Mouse (Mus musculus) retina, postnatal 7 days (tissue): ENCODE results near the gene Atf1.

Experiments used
- DNase-seq: peaks from one replicate; pipeline ENCODE4 v3.0.0-alpha.2; 2012; ENCODE audit warnings: low read depth, low spot score

Gene Atf1

DNA sequence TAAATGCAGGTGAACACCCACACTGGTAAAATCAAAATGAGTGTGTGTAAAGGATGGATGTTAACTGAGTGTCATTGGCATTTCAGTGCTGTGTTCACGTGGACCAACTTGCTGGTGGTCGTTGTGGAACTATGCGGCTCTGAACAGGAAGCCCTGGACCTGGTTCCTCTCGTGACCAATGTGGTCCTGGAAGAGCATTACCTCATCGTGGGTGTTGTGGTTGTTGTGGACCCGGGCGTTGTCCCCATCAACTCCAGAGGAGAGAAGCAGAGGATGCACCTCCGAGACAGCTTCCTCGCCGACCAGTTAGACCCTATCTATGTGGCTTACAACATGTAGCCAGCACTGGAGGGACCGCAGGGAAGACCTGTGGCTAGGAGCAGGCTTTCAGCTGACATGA lies 12.5 kb upstream of the Atf1 start:
- DNase-seq, result no peak

DNA sequence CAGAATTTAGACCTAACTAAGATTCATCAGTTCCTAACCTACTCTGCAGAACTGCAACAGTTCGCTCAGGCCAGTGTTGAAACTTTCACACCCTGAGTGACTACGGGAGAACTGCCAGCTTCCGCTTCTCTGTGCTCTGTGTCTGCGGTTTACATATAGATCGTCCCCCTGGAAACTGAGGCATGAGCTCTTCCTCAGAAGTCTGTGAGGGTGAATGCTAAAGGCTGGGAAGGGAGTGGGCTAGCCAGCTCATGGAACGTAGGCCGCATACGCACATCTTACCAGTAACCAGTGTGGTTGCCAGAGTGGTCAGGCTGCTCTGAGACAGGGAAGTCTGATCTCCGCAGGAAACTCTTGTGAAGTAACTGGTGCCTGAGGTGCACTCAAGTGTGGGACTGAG lies 11.4 kb upstream of the Atf1 start:
- DNase-seq, result no peak

DNA sequence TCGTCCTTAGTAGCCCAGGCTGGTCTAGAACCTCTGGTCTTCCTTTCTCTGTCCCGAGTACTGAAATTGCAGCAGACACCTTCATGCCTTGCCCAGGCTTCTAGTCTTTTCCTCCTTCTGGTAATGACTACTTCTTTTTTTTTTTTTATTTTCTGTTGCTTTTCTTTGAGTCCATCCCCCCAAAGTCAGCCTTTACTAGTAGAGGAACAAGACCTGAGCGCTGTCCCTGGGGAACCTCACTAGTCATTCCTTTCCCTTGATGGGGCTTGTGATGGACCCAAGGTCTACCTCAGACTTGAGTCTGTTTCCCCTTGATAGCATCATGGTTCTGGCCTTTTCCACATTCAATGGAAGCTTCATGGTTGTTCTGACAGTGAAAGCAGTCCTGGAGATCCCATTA lies 9.6 kb upstream of the Atf1 start:
- no peak for DNase-seq

DNA sequence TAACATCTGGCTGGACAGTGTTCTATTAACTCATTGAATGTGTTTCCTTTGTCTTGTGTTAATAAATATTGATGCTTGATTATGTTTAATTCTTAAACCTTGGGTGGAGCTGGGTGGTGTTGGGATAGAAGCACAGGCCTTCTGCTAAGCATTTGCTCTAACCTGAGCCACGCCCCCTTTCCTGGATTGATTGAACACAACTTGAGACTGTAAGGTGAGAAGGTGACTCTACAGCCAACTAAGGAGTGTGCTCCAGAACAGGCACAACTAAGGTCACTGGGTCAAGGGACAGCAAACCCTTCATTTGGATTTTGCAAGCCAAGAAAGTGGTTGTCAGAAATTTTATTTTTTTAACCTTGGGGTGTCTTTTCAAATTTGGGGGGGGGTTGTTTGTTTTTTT lies 8.2 kb upstream of the Atf1 start:
- no peak for DNase-seq

DNA sequence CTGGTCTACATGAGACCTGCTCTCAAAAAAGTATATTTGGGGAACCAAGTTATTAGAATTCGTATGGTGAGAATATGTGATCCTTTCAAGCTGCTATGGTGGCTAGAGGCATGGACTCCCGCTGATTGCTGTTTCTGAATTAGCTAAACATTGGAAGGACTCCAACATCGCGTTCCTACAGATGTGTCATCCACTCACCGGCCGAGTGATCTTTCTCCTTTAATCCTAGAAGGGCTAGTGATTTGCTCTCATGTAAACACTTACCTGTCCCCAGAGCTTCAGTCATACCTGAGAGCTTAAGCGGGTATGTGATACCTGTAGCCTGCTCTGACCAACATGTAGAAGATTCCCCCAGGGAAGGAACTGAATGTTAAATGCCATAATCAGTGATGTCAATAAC lies 6.7 kb upstream of the Atf1 start:
- DNase-seq, result no peak

DNA sequence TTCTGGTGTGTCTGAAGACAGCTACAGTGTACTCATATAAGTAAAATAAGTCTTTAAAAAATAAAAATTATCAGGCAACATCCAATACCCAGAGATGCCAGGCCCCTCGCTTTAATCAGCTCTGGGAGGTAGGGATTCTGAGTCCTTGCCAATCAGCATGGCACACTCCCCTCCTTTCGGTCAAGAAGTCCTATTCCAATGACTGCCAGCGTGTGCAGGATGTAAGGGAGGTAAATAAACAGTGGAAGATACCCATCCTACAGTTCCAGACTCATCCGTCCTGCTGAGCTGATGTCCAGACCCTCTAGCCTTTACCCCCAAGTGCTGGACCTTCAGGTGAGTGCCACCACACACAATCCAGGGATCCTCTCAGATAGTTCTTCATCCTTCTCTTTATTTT lies 2.2 kb upstream of the Atf1 start:
- DNase-seq, result no peak

DNA sequence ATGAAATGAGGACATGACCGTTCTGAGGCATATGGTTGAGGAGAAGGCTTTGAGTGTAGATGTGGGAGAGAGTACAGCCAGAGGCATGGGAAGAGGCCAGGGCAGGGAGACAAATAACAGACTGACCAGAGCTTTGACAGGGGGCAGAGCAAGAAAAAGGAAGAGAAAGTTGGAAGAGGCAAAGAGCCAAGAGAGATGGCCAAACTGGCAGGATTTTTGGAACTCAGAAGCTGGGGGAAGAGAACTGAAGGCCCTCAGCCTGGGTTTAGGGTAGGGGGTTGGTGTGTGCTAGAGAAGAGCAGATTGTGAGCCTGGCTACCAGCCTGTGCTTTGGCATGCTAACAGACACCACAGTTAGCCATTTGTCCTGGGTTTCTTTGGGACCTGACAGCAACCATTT lies 1.7 kb upstream of the Atf1 start:
- no peak for DNase-seq

DNA sequence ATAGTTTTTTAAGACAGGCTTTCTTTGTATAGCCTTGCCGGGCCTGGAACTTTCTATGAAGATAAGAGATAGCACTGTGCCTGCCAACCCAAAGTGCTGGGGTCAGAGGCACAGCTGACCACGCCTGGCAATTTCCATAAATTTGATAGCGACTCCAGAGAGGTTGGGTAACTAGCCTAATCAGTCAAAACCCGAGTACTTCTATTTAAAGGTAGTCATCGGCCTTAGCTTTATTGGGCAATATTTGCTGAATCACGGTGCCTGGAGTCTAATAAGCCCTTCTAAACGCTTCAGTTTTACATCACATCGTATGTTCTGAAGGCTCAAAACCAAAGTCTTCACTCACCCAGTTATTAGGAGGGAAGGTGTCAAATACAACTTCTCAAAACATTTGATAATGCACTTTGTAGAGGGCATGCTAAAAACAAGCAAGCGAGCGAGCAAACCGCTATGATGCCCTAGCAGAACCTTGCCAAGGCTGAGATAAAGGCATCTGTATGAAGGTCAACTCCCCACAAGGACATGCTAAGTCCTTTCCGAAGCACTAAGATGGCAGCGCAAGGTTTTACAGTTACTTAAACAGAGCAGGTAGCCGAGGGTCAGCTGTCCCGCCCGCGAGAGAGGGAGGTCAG lies 472 bp upstream of the Atf1 start:
- no peak for DNase-seq

DNA sequence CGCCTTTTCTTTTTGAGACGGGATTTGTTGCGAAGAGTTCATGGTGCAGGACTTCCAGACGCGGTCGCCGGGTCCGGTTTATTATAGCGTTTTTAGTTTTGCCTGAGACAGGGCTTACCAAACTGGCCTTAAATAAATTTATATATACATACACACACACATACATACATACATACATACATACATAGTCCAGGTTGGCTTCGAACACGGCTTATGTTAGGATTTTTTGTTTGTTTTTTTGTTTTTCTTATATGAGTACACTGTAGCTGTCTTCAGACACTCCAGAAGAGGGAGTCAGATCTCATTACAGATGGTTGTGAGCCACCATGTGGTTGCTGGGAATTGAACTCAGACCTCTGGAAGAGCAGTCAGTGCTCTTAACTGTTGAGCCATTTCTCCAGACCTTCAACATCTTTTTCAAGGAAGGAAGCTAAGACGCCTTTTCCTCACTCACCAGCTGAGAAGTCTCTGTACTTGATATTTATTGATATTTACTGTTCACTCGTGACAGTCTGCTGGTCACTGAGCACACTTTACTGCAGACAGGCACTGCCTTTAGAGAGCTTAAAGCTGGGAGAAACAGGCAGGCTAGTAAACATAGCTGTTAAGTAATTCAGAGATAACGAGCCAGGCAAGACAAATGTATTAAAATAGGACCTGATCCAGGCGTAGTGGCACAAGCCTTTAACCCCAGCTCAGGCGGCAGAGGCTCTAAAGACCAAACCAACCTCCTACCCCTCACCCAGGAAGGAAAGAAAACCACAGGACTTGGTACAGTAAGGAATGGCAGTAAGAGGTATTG lies 1.1 kb downstream of the Atf1 start:
- no peak for DNase-seq

DNA sequence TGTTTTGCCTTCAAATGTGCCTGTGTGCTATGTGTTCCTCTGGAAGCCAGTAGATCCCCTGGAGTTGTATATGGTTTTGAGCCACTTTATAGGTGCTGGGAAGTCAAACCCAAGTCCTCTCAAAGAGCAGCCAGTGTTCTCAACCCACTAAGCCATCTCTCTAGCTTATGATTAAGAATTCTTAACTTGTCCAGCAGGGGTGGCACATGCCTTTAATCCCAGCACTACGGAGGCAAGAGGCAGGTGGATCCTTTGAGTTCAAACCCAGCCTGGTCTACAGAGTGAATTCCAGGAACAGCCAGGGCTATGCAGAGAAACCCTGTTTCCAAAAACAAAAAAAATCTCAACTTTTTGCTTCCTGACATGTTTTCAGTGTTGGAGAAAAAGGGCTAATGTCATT lies 3.0 kb downstream of the Atf1 start:
- no peak for DNase-seq

DNA sequence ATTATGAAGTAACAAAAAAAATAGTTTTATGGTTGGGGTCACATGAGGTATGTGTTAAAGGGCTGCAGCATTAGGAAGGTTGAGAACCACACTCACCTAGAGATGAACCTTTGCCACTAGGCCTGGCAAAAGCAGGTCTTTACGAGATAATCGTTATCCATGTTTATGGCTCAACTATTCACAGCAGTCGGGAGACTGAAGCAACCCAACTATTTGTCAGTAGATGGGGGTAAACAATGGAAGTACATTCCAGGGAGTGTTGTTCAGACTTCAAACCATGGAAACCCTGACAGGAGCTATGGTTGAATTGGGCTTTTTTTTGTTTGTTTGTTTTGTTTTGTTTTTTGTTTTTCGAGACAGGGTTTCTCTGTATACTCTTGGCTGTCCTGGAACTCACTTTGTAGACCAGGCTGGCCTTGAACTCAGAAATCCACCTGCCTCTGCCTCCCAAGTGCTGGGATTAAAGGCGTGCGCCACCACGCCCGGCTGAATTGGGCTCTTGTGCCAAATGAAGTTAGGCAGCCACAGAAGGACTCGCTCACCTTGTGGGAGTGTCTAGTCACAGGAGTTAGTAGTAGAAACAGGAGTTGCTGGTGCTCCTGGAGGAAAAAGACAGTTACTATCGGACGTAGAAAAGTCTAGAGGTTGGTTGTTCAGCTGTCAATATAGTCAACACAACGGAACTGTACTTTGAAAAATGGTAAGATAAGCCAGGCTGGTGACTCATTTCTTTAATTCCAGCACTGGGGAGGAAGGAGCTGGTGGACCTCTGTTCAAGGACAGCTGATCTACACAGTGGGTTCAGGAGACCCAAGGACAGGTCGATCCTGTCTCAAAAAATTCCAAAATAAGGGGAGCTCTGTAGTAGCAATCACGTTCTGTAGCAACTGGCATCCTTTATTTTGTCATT lies 4.3 kb downstream of the Atf1 start:
- DNase-seq, result no peak

DNA sequence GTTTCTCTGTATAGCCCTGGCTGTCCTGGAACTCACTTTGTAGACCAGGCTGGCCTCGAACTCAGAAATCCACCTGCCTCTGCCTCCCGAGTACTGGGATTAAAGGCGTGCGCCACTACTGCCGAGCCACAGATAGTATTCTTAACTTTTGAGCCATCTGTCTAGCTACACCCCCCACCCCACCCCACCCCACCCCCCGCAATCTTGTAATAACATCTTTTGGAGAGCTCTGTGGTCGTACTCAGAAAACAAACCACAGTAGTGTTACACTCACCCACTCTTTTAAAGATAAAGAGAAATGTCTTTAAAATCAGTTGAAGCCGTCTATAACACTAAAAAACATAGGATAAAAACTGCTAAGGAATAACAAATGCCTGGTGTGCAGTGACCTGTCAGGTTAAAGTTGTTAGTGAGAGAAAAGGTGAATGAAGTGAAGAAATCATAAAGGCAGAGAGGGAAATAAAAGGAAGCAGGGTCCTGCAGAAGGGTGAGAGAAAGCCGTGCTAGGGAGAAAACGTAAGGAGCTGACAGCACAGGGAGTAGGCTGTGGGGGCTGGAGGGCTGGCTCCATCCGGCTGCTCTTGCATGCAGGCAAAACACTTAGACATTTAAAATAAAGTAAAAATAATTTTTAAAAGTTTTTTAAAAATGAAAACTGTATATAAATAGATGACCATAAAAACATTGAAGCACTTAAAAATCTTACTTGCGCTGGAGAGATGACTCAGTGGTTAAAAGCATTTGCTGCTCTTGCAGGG lies 7.8 kb downstream of the Atf1 start:
- DNase-seq, result no peak

DNA sequence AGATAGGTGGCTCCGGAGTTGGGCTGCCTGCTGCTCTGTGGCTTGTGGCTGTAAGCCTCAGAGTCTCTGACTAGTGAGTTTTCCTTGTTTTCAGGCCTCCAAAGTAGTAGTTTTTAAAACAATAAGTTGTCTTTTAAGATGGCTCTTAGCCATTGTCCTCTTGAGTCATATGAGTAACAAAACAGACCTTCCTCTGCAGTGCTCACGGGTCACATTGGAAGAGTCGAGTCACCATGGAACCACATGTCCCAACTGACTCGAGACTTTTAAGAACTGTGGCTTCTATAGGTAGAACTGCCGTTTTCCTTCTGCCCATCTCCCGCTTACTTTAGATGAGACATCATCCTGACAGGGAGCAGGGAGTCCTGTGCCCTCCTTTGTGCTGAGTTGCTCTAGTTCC lies 9.3 kb downstream of the Atf1 start:
- no peak for DNase-seq

DNA sequence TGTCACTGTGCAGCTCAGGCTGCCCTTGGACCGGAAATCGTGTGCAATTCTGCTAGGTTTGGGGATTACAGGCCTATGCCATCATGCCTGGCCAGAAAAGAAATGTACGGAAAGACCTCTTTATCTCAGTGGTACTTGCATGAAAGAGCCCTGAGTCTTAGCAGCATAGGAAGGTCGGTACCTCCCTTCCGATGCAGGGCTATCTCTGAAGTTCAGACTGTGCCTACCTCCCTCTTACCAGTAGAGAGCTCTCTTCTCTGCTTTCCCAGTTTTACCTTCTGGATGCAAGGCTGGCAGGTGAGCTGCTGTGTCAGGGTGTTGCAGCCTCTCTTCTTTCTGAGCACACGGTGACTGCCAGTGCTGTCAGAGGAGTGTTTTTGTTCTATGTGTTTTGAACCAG lies 14.2 kb downstream of the Atf1 start:
- no peak for DNase-seq

DNA sequence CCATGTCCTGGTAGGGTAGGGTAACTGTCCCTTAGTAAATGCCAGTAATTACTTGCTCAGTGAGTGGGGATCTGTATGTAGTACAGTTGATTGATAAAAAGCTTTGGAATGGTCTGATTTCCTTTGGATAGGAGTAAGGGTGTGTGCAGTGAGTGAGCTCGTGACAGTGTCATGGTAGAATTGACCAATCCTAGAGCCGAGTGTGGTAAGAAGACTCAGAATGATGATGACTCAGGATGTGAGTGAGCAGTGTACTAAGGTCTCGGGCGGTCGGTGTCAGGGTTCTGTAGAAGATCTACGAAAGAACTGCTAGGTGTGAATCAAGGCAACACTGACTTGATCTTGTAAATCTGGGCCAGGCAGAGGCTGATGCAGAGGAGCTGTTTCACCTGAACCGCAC lies 18.3 kb downstream of the Atf1 start:
- no peak for DNase-seq

DNA sequence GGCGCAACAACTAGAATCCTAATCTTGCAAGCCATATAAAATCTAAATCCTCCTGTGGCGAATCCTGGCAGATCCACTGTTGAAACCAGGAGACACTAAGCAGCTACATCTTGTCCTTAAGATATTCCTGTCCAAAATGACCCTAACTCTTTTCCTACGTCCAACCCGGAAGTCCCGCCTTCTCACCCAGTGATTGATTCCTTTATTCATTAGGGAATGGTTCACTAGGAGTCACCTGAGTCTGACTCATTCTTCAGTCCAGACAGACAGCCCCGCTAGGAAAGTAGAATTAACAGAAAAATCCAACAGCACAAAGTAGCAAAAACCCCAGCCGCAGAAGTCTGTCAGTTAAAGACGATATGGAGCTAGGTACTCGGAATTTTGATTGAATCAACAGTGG lies 19.7 kb downstream of the Atf1 start:
- DNase-seq, result no peak

DNA sequence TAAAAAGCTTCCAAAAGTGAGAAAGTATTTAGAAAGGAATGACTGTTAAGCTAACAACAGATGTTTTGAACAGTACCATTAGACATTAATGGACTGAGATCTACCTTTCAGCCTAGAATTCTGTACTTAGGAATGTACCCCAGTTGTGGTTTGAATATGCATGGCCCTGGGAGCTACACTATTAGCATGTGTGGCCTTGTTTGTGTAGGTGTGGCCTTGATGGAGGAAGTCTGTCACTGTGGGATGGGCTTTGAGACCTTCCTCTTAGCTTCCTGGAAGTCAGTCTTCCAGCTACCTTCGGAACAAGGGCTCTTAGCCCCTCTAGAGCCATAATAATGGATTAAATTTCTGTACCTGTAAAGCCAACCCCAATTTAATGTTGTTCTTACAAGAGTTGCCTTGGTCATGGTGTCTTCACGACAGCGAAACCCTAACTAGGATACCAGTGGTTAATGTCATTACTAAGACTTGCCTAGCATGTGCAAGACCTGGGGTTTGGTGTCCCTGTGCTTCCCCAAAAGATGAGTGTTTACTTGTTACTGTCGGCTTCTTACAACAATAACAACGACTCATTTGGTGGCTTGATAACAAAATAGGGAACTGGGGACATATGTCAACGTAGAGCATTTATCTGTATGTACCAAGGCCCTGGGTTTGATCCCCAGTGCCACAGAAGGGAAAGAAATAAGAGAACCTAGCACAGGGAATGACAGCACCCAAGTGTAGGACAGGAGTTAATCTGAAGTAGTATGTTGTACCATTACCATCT lies 21.2 kb downstream of the Atf1 start:
- no peak for DNase-seq

DNA sequence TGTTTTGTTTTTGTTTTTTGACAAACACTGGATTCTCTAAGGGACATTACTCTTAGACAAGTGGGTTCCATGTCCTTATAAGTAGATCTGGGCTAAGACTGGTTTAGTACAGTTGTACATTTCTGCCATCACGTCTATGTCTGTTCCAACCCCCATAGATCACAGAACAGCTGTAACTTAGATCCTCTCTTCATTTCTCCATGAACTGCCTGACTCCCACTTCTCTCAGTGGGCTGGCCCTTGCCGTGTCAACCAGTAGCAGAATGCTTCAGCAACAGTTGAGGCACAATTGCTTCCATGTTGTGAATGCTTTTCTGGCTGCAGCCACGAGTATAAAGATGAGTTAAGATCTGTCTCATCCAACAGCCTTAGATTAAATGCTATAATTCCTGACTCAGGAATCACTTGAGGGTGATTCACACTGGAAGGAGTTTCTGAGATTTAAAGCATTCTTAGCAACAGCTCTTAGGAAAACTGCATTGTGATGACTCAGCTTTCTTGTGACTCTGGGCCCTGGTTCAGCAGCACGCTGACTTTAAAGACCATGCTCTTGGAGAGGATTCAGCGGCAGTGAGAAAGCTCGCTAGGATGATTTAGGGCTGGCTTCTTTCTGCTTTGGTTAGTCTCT lies 23.6 kb downstream of the Atf1 start:
- DNase-seq, result no peak

DNA sequence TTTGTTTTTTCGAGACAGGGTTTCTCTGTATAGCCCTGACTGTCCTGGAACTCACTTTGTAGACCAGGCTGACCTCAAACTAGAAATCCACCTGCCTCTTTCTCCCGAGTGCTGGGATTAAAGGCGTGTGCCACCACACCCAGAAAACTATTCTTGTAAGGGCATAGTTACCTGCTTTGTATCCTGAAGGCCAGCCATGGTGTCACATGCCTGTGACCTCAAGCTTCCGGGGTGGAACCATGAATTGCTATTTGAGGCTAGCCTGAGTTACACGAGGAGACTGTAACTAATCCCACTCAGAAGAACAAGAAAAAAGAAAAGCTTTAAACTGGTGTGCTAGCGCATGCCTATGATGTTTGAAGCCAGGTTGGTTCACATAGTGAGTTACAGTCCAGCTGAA lies 28.8 kb downstream of the Atf1 start:
- DNase-seq, result no peak

DNA sequence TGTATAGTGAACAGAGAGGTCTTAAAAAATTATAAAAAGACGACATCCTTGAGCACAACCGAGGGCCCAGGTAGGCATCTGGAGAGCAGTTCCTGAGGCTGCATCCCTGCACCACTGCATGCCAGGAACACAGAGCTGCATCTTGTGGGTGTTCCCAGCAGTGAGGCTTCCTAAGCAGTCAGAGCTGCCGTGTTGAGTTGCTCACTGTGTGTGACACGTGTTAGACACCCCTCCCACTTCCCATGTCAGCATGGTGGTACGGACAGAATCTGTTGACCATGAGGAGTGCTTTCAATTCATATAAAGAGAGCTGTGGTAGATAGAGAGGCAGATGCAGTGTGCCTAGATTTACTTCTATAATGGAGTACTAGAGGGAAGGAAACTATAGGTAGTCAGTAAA lies 29.7 kb downstream of the Atf1 start:
- no peak for DNase-seq
